Mouse (Mus musculus): Measurements from ENCODE around the gene Usp54. TPM values are rescaled to one million over a fixed set of nuclear protein-coding genes. Genes with fewer than 3 reads are reported as not detected.
A peak's percentile ranks its signal among the peaks of the same experiment; 100 is the strongest.

Gene Usp54
- polyA plus RNA-seq, 1 experiment from 2014 or later: 1.0 TPM

GRCm38 (mm10) chr14:20672990-20673389 lies 32.1 kb upstream of the Usp54 start:
- Histone ChIP-seq H3K9ac (ENCODE audit: low read depth, low read length) (no peak overlapping the region), H3K36me3 (ENCODE audit: control insufficient read depth, insufficient read depth) (peaks cover 16% of the 10 kb centered on the region), H3K9me3 (replicated peaks; ENCODE audit: control insufficient read depth, low read length) (no peaks in the 10 kb centered on the region), H3K4me1 (ENCODE audit: control insufficient read depth, low read depth, low read length) (peaks cover 11% of the 10 kb centered on the region), H3K27me3 (ENCODE audit: control insufficient read depth, insufficient read depth, low read depth, low read length) (peaks cover 8% of the 10 kb centered on the region), H3K4me2 (ENCODE audit: low read depth, low read length) (0 out of 2 replicates have a peak overlapping the region, but pooled peaks have one; percentile 73), H3K27ac (ENCODE audit: low read length) (peak overlapping the region; percentile 70), H3K4me3 (ENCODE audit: low read depth, low read length) (no peak overlapping the region)
- 81% methylated on average over 2 of the region's 2 CpGs for WGBS (ENCODE audit: insufficient replicate concordance)
- no peak for ATAC-seq (ENCODE audit: low read depth)

GRCm38 (mm10) chr14:20668154-20668810 lies 27.4 kb upstream of the Usp54 start, which contains the start of gene Synpo2l:
Gene Synpo2l (minus strand): TSS chr14:20668354.
- Histone ChIP-seq H3K9me3 (replicated peaks; ENCODE audit: control insufficient read depth, low read length) (no peaks in the 10 kb centered on the region), H3K4me2 (ENCODE audit: low read depth, low read length) (no peak within 1 kb of the TSS), H3K27ac (ENCODE audit: low read length) (no peak within 1 kb of the TSS), H3K4me3 (ENCODE audit: low read depth, low read length) (no peak within 1 kb of the TSS), H3K36me3 (ENCODE audit: control insufficient read depth, insufficient read depth) (no peaks in the 10 kb centered on the region), H3K27me3 (ENCODE audit: control insufficient read depth, insufficient read depth, low read depth, low read length) (peaks cover 26% of the 10 kb centered on the region), H3K4me1 (ENCODE audit: control insufficient read depth, low read depth, low read length) (no peaks in the 10 kb centered on the region; the same call in 1 of the 2 replicates), H3K9ac (ENCODE audit: low read depth, low read length) (no peak within 1 kb of the TSS)
- 0 out of 2 replicates have a peak, but pooled peaks have one; percentile 19 for ATAC-seq (ENCODE audit: low read depth)
- WGBS (ENCODE audit: insufficient replicate concordance): 60% methylated on average over 8 of the region's 8 CpGs

GRCm38 (mm10) chr14:20667469-20667868 lies 26.6 kb upstream of the Usp54 start:
- H3K36me3 ChIP-seq (ENCODE audit: control insufficient read depth, insufficient read depth): no peaks in the 10 kb centered on the region
- no peaks in the 10 kb centered on the region for H3K9me3 ChIP-seq (replicated peaks; ENCODE audit: control insufficient read depth, low read length)
- peaks cover 34% of the 10 kb centered on the region for H3K27me3 ChIP-seq (ENCODE audit: control insufficient read depth, insufficient read depth, low read depth, low read length)
- 53% methylated on average over 1 of the region's 1 CpGs for WGBS (ENCODE audit: insufficient replicate concordance)
- no peak overlapping the region for H3K4me3 ChIP-seq (ENCODE audit: low read depth, low read length)
- H3K4me2 ChIP-seq (ENCODE audit: low read depth, low read length): no peak overlapping the region
- H3K27ac ChIP-seq (ENCODE audit: low read length): no peak overlapping the region
- ATAC-seq (ENCODE audit: low read depth): no peak
- H3K9ac ChIP-seq (ENCODE audit: low read depth, low read length): no peak overlapping the region
- H3K4me1 ChIP-seq (ENCODE audit: control insufficient read depth, low read depth, low read length): no peaks in the 10 kb centered on the region

- no peaks in the 10 kb centered on the region for H3K36me3 ChIP-seq (ENCODE audit: control insufficient read depth, insufficient read depth)
- peaks cover 12% of the 10 kb centered on the region for H3K4me1 ChIP-seq (ENCODE audit: control insufficient read depth, low read depth, low read length)
- H3K9ac ChIP-seq (ENCODE audit: low read depth, low read length): no peak overlapping the region
- peaks cover 47% of the 10 kb centered on the region for H3K27me3 ChIP-seq (ENCODE audit: control insufficient read depth, insufficient read depth, low read depth, low read length)
- no peaks in the 10 kb centered on the region for H3K9me3 ChIP-seq (replicated peaks; ENCODE audit: control insufficient read depth, low read length)
- H3K27ac ChIP-seq (ENCODE audit: low read length): no peak overlapping the region
- no peak overlapping the region for H3K4me2 ChIP-seq (ENCODE audit: low read depth, low read length)
- 30% methylated on average over 3 of the region's 3 CpGs for WGBS (ENCODE audit: insufficient replicate concordance)
- no peak overlapping the region for H3K4me3 ChIP-seq (ENCODE audit: low read depth, low read length)
- ATAC-seq (ENCODE audit: low read depth): no peak
These were observed 23.6 kb upstream of the Usp54 start for GRCm38 (mm10) chr14:20664436-20664835.

GRCm38 (mm10) chr14:20663601-20664000 lies 22.7 kb upstream of the Usp54 start:
- Histone ChIP-seq H3K4me1 (ENCODE audit: control insufficient read depth, low read depth, low read length) (peaks cover 12% of the 10 kb centered on the region), H3K36me3 (ENCODE audit: control insufficient read depth, insufficient read depth) (no peaks in the 10 kb centered on the region), H3K4me2 (ENCODE audit: low read depth, low read length) (no peak overlapping the region), H3K27ac (ENCODE audit: low read length) (no peak overlapping the region), H3K27me3 (ENCODE audit: control insufficient read depth, insufficient read depth, low read depth, low read length) (peaks cover 41% of the 10 kb centered on the region), H3K4me3 (ENCODE audit: low read depth, low read length) (no peak overlapping the region), H3K9me3 (replicated peaks; ENCODE audit: control insufficient read depth, low read length) (no peaks in the 10 kb centered on the region), H3K9ac (ENCODE audit: low read depth, low read length) (no peak overlapping the region)
- 51% methylated on average over 2 of the region's 2 CpGs for WGBS (ENCODE audit: insufficient replicate concordance)
- ATAC-seq (ENCODE audit: low read depth): no peak

GRCm38 (mm10) chr14:20662740-20663139 lies 21.9 kb upstream of the Usp54 start:
- Histone ChIP-seq H3K4me1 (ENCODE audit: control insufficient read depth, low read depth, low read length) (peaks cover 12% of the 10 kb centered on the region), H3K36me3 (ENCODE audit: control insufficient read depth, insufficient read depth) (no peaks in the 10 kb centered on the region), H3K9ac (ENCODE audit: low read depth, low read length) (no peak overlapping the region), H3K4me3 (ENCODE audit: low read depth, low read length) (no peak overlapping the region), H3K27me3 (ENCODE audit: control insufficient read depth, insufficient read depth, low read depth, low read length) (peaks cover 41% of the 10 kb centered on the region), H3K27ac (ENCODE audit: low read length) (no peak overlapping the region), H3K9me3 (replicated peaks; ENCODE audit: control insufficient read depth, low read length) (no peaks in the 10 kb centered on the region), H3K4me2 (ENCODE audit: low read depth, low read length) (no peak overlapping the region)
- no peak for ATAC-seq (ENCODE audit: low read depth)
- WGBS (ENCODE audit: insufficient replicate concordance): 59% methylated on average over 3 of the region's 3 CpGs

- WGBS (ENCODE audit: insufficient replicate concordance): 21% methylated on average over 19 of the region's 19 CpGs
- peaks cover 41% of the 10 kb centered on the region for H3K27me3 ChIP-seq (ENCODE audit: control insufficient read depth, insufficient read depth, low read depth, low read length)
- H3K27ac ChIP-seq (ENCODE audit: low read length): no peak overlapping the region
- no peaks in the 10 kb centered on the region for H3K9me3 ChIP-seq (replicated peaks; ENCODE audit: control insufficient read depth, low read length)
- H3K4me1 ChIP-seq (ENCODE audit: control insufficient read depth, low read depth, low read length): peaks cover 12% of the 10 kb centered on the region
- peak overlapping the region; percentile 91 for H3K4me2 ChIP-seq (ENCODE audit: low read depth, low read length)
- ATAC-seq (ENCODE audit: low read depth): no peak
- H3K36me3 ChIP-seq (ENCODE audit: control insufficient read depth, insufficient read depth): no peaks in the 10 kb centered on the region
- H3K4me3 ChIP-seq (ENCODE audit: low read depth, low read length): peak overlapping the region; percentile 64
- H3K9ac ChIP-seq (ENCODE audit: low read depth, low read length): peak overlapping the region; percentile 56
These were observed 20.9 kb upstream of the Usp54 start for GRCm38 (mm10) chr14:20661661-20662331.

- H3K36me3 ChIP-seq (ENCODE audit: control insufficient read depth, insufficient read depth): no peaks in the 10 kb centered on the region
- 2% methylated on average over 52 of the region's 52 CpGs for WGBS (ENCODE audit: insufficient replicate concordance)
- peaks cover 12% of the 10 kb centered on the region for H3K4me1 ChIP-seq (ENCODE audit: control insufficient read depth, low read depth, low read length)
- H3K9me3 ChIP-seq (replicated peaks; ENCODE audit: control insufficient read depth, low read length): no peaks in the 10 kb centered on the region
- peaks cover 38% of the 10 kb centered on the region for H3K27me3 ChIP-seq (ENCODE audit: control insufficient read depth, insufficient read depth, low read depth, low read length)
- no peak overlapping the region for H3K27ac ChIP-seq (ENCODE audit: low read length)
- peak overlapping the region; percentile 91 for H3K4me2 ChIP-seq (ENCODE audit: low read depth, low read length)
- peak overlapping the region; percentile 69 for H3K9ac ChIP-seq (ENCODE audit: low read depth, low read length)
- peak overlapping the region; percentile 64 for H3K4me3 ChIP-seq (ENCODE audit: low read depth, low read length)
- ATAC-seq (ENCODE audit: low read depth): peak; percentile 83
These were observed 20.2 kb upstream of the Usp54 start for GRCm38 (mm10) chr14:20660827-20661660.

All from liver, embryonic 16.5 days (tissue).